In genomic region chr4:83925118-83925842, GRCm38 (mm10) we compare ENCODE assay signal across 13 mouse cellular contexts.
DNase-seq lines count a peak whose midpoint lies in the region; ATAC-seq and TF ChIP-seq lines count a peak whose summit lies in the region.
"Had no signal": no experiment of that assay in that cellular context is flagged by ENCODE, and none has a peak within 500 bp of the region (broad histone marks: within the 10 kb centered on the region; RNA-seq: fewer than 3 reads in every experiment).

No protein-coding gene starts in this region.

- H3K4me3 ChIP-seq in lung, embryonic 14.5 days (ENCODE audit: low read depth, low read length): no peak overlapping the region
- H3K4me3 ChIP-seq: forebrain, embryonic 13.5 days; heart, embryonic 12.5 days; neural tube, embryonic 12.5 days had no signal

- peak; percentile 26 to 47 for DNase-seq in cerebellum, postnatal 10 days
- no peak for DNase-seq in cerebellum, adult 9-11 months
- peak; percentile 44 for DNase-seq in lung, embryonic 14.5 days
- no peak for DNase-seq in lung, adult 18-20 months
- DNase-seq in layer of hippocampus, postnatal 14 days (ENCODE audit: low spot score in 2 of 2): no peak
- DNase-seq in gastrocnemius, adult 18-20 months (ENCODE audit: low spot score): no peak
- DNase-seq: cerebellum, adult 9-10 months; lung, postnatal 4 days had no signal

- H3K27ac ChIP-seq in lung, embryonic 14.5 days (ENCODE audit: low read depth): no peak overlapping the region
- H3K27ac ChIP-seq: forebrain, embryonic 13.5 days; neural tube, embryonic 12.5 days had no signal

- H3K36me3 ChIP-seq in lung, embryonic 14.5 days (ENCODE audit: insufficient read depth): no peaks in the 10 kb centered on the region
- H3K36me3 ChIP-seq: heart, embryonic 12.5 days; neural tube, embryonic 12.5 days had no signal

- ATAC-seq in lung, embryonic 14.5 days (ENCODE audit: insufficient read depth): no peak
- peak; percentile 27; the same call in 1 of the 2 replicates for ATAC-seq in granulocyte monocyte progenitor cell, adult 5-6 weeks (replicated peaks; ENCODE audit: poor library complexity, severe bottlenecking)
- ATAC-seq in megakaryocyte progenitor cell, adult 5-6 weeks (replicated peaks; ENCODE audit: poor library complexity): peak; percentile 64
- ATAC-seq: forebrain, embryonic 13.5 days had no signal

- WGBS in lung, embryonic 14.5 days: 56% methylated on average over 8 of the region's 8 CpGs

- no peaks in the 10 kb centered on the region for H3K4me1 ChIP-seq in lung, embryonic 14.5 days (ENCODE audit: insufficient read depth)
- H3K4me1 ChIP-seq: forebrain, embryonic 13.5 days; heart, embryonic 12.5 days had no signal

- TF ChIP-seq CTCF in lung, embryonic 14.5 days (IDR thresholded peaks at IDR 0.05; ENCODE audit: low read depth): peak; percentile 33; the same call in 1 of the 2 replicates

- H3K9me3 ChIP-seq in lung, embryonic 14.5 days (ENCODE audit: low read depth, low read length): no peaks in the 10 kb centered on the region
- H3K9me3 ChIP-seq: forebrain, embryonic 13.5 days; heart, embryonic 12.5 days; neural tube, embryonic 12.5 days had no signal

- H3K4me2 ChIP-seq in lung, embryonic 14.5 days: no peak overlapping the region
- H3K4me2 ChIP-seq: forebrain, embryonic 13.5 days; heart, embryonic 12.5 days; neural tube, embryonic 12.5 days had no signal

- no peaks in the 10 kb centered on the region for H3K27me3 ChIP-seq in lung, embryonic 14.5 days (ENCODE audit: insufficient read depth, low read length)
- H3K27me3 ChIP-seq: forebrain, embryonic 13.5 days; heart, embryonic 12.5 days; neural tube, embryonic 12.5 days had no signal

- no peak overlapping the region for H3K9ac ChIP-seq in lung, embryonic 14.5 days
- H3K9ac ChIP-seq: forebrain, embryonic 13.5 days; heart, embryonic 12.5 days; neural tube, embryonic 12.5 days had no signal

Comparison
In these comparisons a context has a peak if more than half of its experiments do, and no peak if none do; other contexts are left out.
1. DNase-seq: peak in cerebellum, postnatal 10 days (2 of 2) and lung, embryonic 14.5 days (single experiment); none in cerebellum, adult 9-11 months (single experiment), lung, adult 18-20 months (0 of 2), layer of hippocampus, postnatal 14 days (0 of 2) and gastrocnemius, adult 18-20 months (single experiment).